9 mouse cellular contexts compared by ENCODE assay signal in genomic region chr11:52447242-52447641, GRCm38 (mm10). TPM values are rescaled to one million over a fixed set of nuclear protein-coding genes. Genes with fewer than 3 reads are reported as not detected.
DNase-seq lines count a peak whose midpoint lies in the region; ATAC-seq lines count a peak whose summit lies in the region.
"Had no signal": no experiment of that assay in that cellular context is flagged by ENCODE, and none has a peak within 500 bp of the region (broad histone marks: within the 10 kb centered on the region; RNA-seq: fewer than 3 reads in every experiment).

No protein-coding gene starts in this region.

- 29% methylated on average over 4 of the region's 4 CpGs for WGBS in kidney, embryonic 14.5 days
- WGBS in forebrain, embryonic 16.5 days = 24% methylated on average over 4 of the region's 4 CpGs
- WGBS in hindbrain, embryonic 16.5 days = 23% methylated on average over 4 of the region's 4 CpGs
- 17% methylated on average over 4 of the region's 4 CpGs for WGBS in neural tube, embryonic 12.5 days

- DNase-seq in kidney, adult 11 months = peak; percentile 90
- DNase-seq in adrenal gland, postnatal 10 days = peak; percentile 90
- DNase-seq in spleen, postnatal 36 days (ENCODE audit: low spot score in 2 of 2) = no peak
- DNase-seq in urinary bladder, postnatal 10 days (ENCODE audit: low spot score) = no peak

- no peak overlapping the region for H3K9ac ChIP-seq in kidney, embryonic 14.5 days (ENCODE audit: low read depth, low read length)
- no peak overlapping the region for H3K9ac ChIP-seq in forebrain, embryonic 16.5 days (replicated peaks; ENCODE audit: low read depth, low read length)
- no peak overlapping the region for H3K9ac ChIP-seq in hindbrain, embryonic 16.5 days (ENCODE audit: low read depth, low read length)
- no peak overlapping the region for H3K9ac ChIP-seq in neural tube, embryonic 12.5 days
- H3K9ac ChIP-seq: embryonic facial prominence, embryonic 15.5 days had no signal

- ATAC-seq in kidney, embryonic 14.5 days (ENCODE audit: low FRiP score, low TSS enrichment) = no peak
- ATAC-seq in forebrain, embryonic 16.5 days = peak; percentile 92
- peak; percentile 97 for ATAC-seq in hindbrain, embryonic 16.5 days
- peak; percentile 80 for ATAC-seq in neural tube, embryonic 12.5 days (ENCODE audit: low FRiP score, low read depth)

- H3K27ac ChIP-seq in kidney, embryonic 14.5 days (ENCODE audit: low read depth, low read length) = no peak overlapping the region
- H3K27ac ChIP-seq in forebrain, embryonic 16.5 days (ENCODE audit: low read length) = no peak overlapping the region
- no peak overlapping the region for H3K27ac ChIP-seq in hindbrain, embryonic 16.5 days (ENCODE audit: low read depth, low read length)
- no peak overlapping the region for H3K27ac ChIP-seq in neural tube, embryonic 12.5 days
- H3K27ac ChIP-seq: embryonic facial prominence, embryonic 15.5 days had no signal

- no peaks in the 10 kb centered on the region for H3K36me3 ChIP-seq in kidney, embryonic 14.5 days (ENCODE audit: control insufficient read depth, insufficient read depth, low read length)
- H3K36me3 ChIP-seq in forebrain, embryonic 16.5 days (ENCODE audit: control insufficient read depth, insufficient read depth) = no peaks in the 10 kb centered on the region
- H3K36me3 ChIP-seq in hindbrain, embryonic 16.5 days (ENCODE audit: control insufficient read depth, insufficient read depth, low read length) = no peaks in the 10 kb centered on the region
- no peaks in the 10 kb centered on the region for H3K36me3 ChIP-seq in neural tube, embryonic 12.5 days
- H3K36me3 ChIP-seq: embryonic facial prominence, embryonic 15.5 days had no signal

- no peak overlapping the region for H3K4me2 ChIP-seq in kidney, embryonic 14.5 days (replicated peaks; ENCODE audit: low read depth, low read length)
- H3K4me2 ChIP-seq in forebrain, embryonic 16.5 days (ENCODE audit: low read length) = no peak overlapping the region
- H3K4me2 ChIP-seq in hindbrain, embryonic 16.5 days (ENCODE audit: low read length) = no peak overlapping the region
- H3K4me2 ChIP-seq in neural tube, embryonic 12.5 days (replicated peaks) = no peak overlapping the region
- H3K4me2 ChIP-seq: embryonic facial prominence, embryonic 15.5 days had no signal

- no peaks in the 10 kb centered on the region for H3K27me3 ChIP-seq in kidney, embryonic 14.5 days (ENCODE audit: control insufficient read depth, insufficient read depth, low read length)
- no peaks in the 10 kb centered on the region for H3K27me3 ChIP-seq in forebrain, embryonic 16.5 days (replicated peaks; ENCODE audit: control insufficient read depth, insufficient read depth, low read length)
- H3K27me3 ChIP-seq in hindbrain, embryonic 16.5 days (replicated peaks; ENCODE audit: control insufficient read depth, insufficient read depth, low read length) = no peaks in the 10 kb centered on the region
- 0 out of 2 replicates have a peak, but pooled peaks cover 3% of the 10 kb centered on the region for H3K27me3 ChIP-seq in neural tube, embryonic 12.5 days (replicated peaks)
- H3K27me3 ChIP-seq: embryonic facial prominence, embryonic 15.5 days had no signal

- no peaks in the 10 kb centered on the region for H3K4me1 ChIP-seq in kidney, embryonic 14.5 days (ENCODE audit: control insufficient read depth, insufficient read depth, low read length)
- no peaks in the 10 kb centered on the region; the same call in 1 of the 2 replicates for H3K4me1 ChIP-seq in forebrain, embryonic 16.5 days (replicated peaks; ENCODE audit: control insufficient read depth, insufficient read depth, low read length)
- no peaks in the 10 kb centered on the region for H3K4me1 ChIP-seq in hindbrain, embryonic 16.5 days (ENCODE audit: control insufficient read depth, insufficient read depth, low read depth, low read length)
- peaks cover 1% of the 10 kb centered on the region for H3K4me1 ChIP-seq in neural tube, embryonic 12.5 days

- H3K9me3 ChIP-seq in kidney, embryonic 14.5 days (ENCODE audit: control insufficient read depth, low read length) = no peaks in the 10 kb centered on the region
- no peaks in the 10 kb centered on the region for H3K9me3 ChIP-seq in forebrain, embryonic 16.5 days (ENCODE audit: control insufficient read depth, low read length)
- H3K9me3 ChIP-seq in hindbrain, embryonic 16.5 days (ENCODE audit: control insufficient read depth, low read length) = no peaks in the 10 kb centered on the region
- H3K9me3 ChIP-seq in neural tube, embryonic 12.5 days = no peaks in the 10 kb centered on the region
- H3K9me3 ChIP-seq: embryonic facial prominence, embryonic 15.5 days had no signal

- H3K4me3 ChIP-seq in kidney, embryonic 14.5 days (ENCODE audit: low read length) = no peak overlapping the region
- H3K4me3 ChIP-seq in forebrain, embryonic 16.5 days (replicated peaks; ENCODE audit: low read length) = no peak overlapping the region
- no peak overlapping the region for H3K4me3 ChIP-seq in hindbrain, embryonic 16.5 days (ENCODE audit: low read length)
- no peak overlapping the region for H3K4me3 ChIP-seq in neural tube, embryonic 12.5 days
- H3K4me3 ChIP-seq: embryonic facial prominence, embryonic 15.5 days had no signal

RNA-seq across cellular contexts. Expression of gene 9530068E07Rik, which starts 51.0 kb away (rescaled TPM):
- 139 and 234 TPM in 2 replicates for polyA plus RNA-seq in kidney, embryonic 14.5 days (2014; fragmentation: Nextera tagmentation; extraction: Ambion mirVana)
- 100 to 1,000 TPM; 137 to 139 TPM for total RNA-seq in adrenal gland, postnatal 10 days (2021)
- 116 and 124 TPM in 2 replicates for polyA plus RNA-seq in forebrain, embryonic 16.5 days (2015; fragmentation: Nextera tagmentation; extraction: Ambion mirVana)
- polyA plus RNA-seq in hindbrain, embryonic 16.5 days (2015; fragmentation: Nextera tagmentation; extraction: Ambion mirVana) = 136 and 145 TPM in 2 replicates
- 151 and 153 TPM in 2 replicates for polyA plus RNA-seq in neural tube, embryonic 12.5 days (2016; fragmentation: Nextera tagmentation; extraction: Ambion mirVana)

Comparison
In these comparisons a context has a peak if more than half of its experiments do, and no peak if none do; other contexts are left out.
1. DNase-seq: peak in kidney, adult 11 months (single experiment) and adrenal gland, postnatal 10 days (single experiment); none in spleen, postnatal 36 days (0 of 2) and urinary bladder, postnatal 10 days (single experiment).